In genomic region chr19:46499836-46500580, GRCm38 (mm10) we compare ENCODE assay signal across 7 mouse cellular contexts. TPM values are rescaled to one million over a fixed set of nuclear protein-coding genes. Genes with fewer than 3 reads are reported as not detected.
DNase-seq lines count a peak whose midpoint lies in the region; ATAC-seq lines count a peak whose summit lies in the region.

No protein-coding gene starts in this region.

- H3K4me1 ChIP-seq in embryonic facial prominence, embryonic 12.5 days = peaks cover 18% of the 10 kb centered on the region
- peaks cover 18% of the 10 kb centered on the region for H3K4me1 ChIP-seq in limb, embryonic 11.5 days (ENCODE audit: control insufficient read depth, insufficient read depth, low read length)
- H3K4me1 ChIP-seq in midbrain, embryonic 14.5 days (ENCODE audit: control insufficient read depth, insufficient read depth, low read length) = peaks cover 8% of the 10 kb centered on the region

- H3K9ac ChIP-seq in embryonic facial prominence, embryonic 12.5 days = peak overlapping the region; percentile 97
- H3K9ac ChIP-seq in limb, embryonic 11.5 days (ENCODE audit: low read length) = peak overlapping the region; percentile 93
- peak overlapping the region; percentile 98 for H3K9ac ChIP-seq in midbrain, embryonic 14.5 days (replicated peaks; ENCODE audit: low read length)

- peak; percentile 66 for ATAC-seq in embryonic facial prominence, embryonic 12.5 days (ENCODE audit: insufficient number of reproducible peaks, insufficient read depth, low FRiP score, low TSS enrichment)
- peak; percentile 80 for ATAC-seq in limb, embryonic 11.5 days (ENCODE audit: insufficient number of reproducible peaks, low FRiP score, low TSS enrichment, low read depth)
- ATAC-seq in midbrain, embryonic 14.5 days (ENCODE audit: low FRiP score, low TSS enrichment) = peak; percentile 89

- no peaks in the 10 kb centered on the region for H3K27me3 ChIP-seq in embryonic facial prominence, embryonic 12.5 days
- no peaks in the 10 kb centered on the region for H3K27me3 ChIP-seq in limb, embryonic 11.5 days (ENCODE audit: control insufficient read depth, insufficient read depth, low read length)
- no peaks in the 10 kb centered on the region for H3K27me3 ChIP-seq in midbrain, embryonic 14.5 days (ENCODE audit: control insufficient read depth, insufficient read depth, low read length)

- peak; percentile 91 for DNase-seq in adrenal gland, postnatal 25 days
- peak; percentile 100 for DNase-seq in heart, adult 11 months
- peak; percentile 97 for DNase-seq in kidney, adult 18-20 months
- DNase-seq in limb, embryonic 11.5 days (ENCODE audit: low spot score) = peak; percentile 99
- peak; percentile 100 for DNase-seq in midbrain, embryonic 14.5 days
- DNase-seq in spleen, adult 18-20 months = peak; percentile 93 to 96

- under 1% methylated on average over 48 of the region's 52 CpGs for whole genome bisulfite sequencing in embryonic facial prominence, embryonic 12.5 days
- under 1% methylated on average over 50 of the region's 52 CpGs for WGBS in limb, embryonic 11.5 days
- WGBS in midbrain, embryonic 14.5 days = under 1% methylated on average over 48 of the region's 52 CpGs

- no peaks in the 10 kb centered on the region for H3K9me3 ChIP-seq in embryonic facial prominence, embryonic 12.5 days
- no peaks in the 10 kb centered on the region for H3K9me3 ChIP-seq in limb, embryonic 11.5 days (ENCODE audit: control insufficient read depth, low read length)
- H3K9me3 ChIP-seq in midbrain, embryonic 14.5 days (ENCODE audit: control insufficient read depth, low read length) = no peaks in the 10 kb centered on the region

- peak overlapping the region; percentile 89 for H3K4me2 ChIP-seq in embryonic facial prominence, embryonic 12.5 days (replicated peaks)
- peak overlapping the region; percentile 99 for H3K4me2 ChIP-seq in limb, embryonic 11.5 days (ENCODE audit: low read depth, severe bottlenecking)
- peak overlapping the region; percentile 99 for H3K4me2 ChIP-seq in midbrain, embryonic 14.5 days (ENCODE audit: low read length)

- peak overlapping the region; percentile 92 for H3K4me3 ChIP-seq in embryonic facial prominence, embryonic 12.5 days
- peak overlapping the region; percentile 75 for H3K4me3 ChIP-seq in limb, embryonic 11.5 days (ENCODE audit: low read depth, low read length)
- H3K4me3 ChIP-seq in midbrain, embryonic 14.5 days (replicated peaks; ENCODE audit: low read depth, low read length) = peak overlapping the region; percentile 98

- H3K36me3 ChIP-seq in embryonic facial prominence, embryonic 12.5 days = peaks cover 2% of the 10 kb centered on the region; the same call in 1 of the 2 replicates
- H3K36me3 ChIP-seq in limb, embryonic 11.5 days (ENCODE audit: control insufficient read depth, insufficient read depth, low read length) = no peaks in the 10 kb centered on the region
- 0 out of 2 replicates have a peak, but pooled peaks cover under 1% of the 10 kb centered on the region for H3K36me3 ChIP-seq in midbrain, embryonic 14.5 days (ENCODE audit: control insufficient read depth, insufficient read depth, low read length)

- peak overlapping the region; percentile 99 for H3K27ac ChIP-seq in embryonic facial prominence, embryonic 12.5 days
- H3K27ac ChIP-seq in limb, embryonic 11.5 days (replicated peaks; ENCODE audit: low read depth, low read length) = peak overlapping the region; percentile 98
- H3K27ac ChIP-seq in midbrain, embryonic 14.5 days (replicated peaks; ENCODE audit: low read depth, low read length) = peak overlapping the region; percentile 98

RNA-seq across cellular contexts. Expression of gene Trim8, which starts 1.5 kb away (rescaled TPM):
- 50.9 and 52.6 TPM in 2 replicates for total RNA-seq in adrenal gland, postnatal 25 days (2021)
- 22.4 and 23.5 TPM in 2 replicates for polyA plus RNA-seq in embryonic facial prominence, embryonic 12.5 days (2016; fragmentation: Nextera tagmentation; extraction: Ambion mirVana)
- polyA plus RNA-seq in limb, embryonic 11.5 days (2014; fragmentation: Nextera tagmentation; extraction: Ambion mirVana) = 16.7 and 18.0 TPM in 2 replicates
- 36.5 and 38.5 TPM in 2 replicates for polyA plus RNA-seq in midbrain, embryonic 14.5 days (2014; fragmentation: Nextera tagmentation; extraction: Ambion mirVana)

Comparison
In these comparisons a context has a peak if more than half of its experiments do, and no peak if none do; other contexts are left out.
1. Peak in every context shown above with its lines: DNase-seq, ATAC-seq, H3K4me3 ChIP-seq and H3K27ac ChIP-seq.